Mouse (Mus musculus): ENCODE results near the gene Defb7. TPM values are rescaled to one million over a fixed set of nuclear protein-coding genes. Genes with fewer than 3 reads are reported as not detected.

Gene Defb7
- not detected in 2 replicates for polyA plus RNA-seq (2015; fragmentation: Nextera tagmentation; extraction: Ambion mirVana)

DNA sequence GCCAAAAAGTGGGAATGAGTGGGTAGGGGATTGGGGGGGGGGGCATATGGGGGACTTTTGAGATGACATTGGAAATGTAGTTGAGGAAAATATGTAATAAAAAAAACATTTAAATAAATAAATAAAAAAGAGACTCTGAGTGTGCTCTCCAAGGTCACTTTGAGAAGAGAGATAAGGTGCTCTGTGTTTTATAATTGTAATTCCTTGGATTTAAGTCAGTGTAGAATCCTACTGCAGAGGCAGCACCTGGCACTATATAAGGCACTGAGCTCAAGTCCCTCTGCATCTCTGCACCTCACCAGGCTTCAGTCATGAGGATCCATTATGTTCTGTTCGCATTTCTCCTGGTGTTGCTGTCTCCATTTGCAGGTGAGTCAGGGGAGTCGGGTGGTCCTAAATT lies at the start of gene Defb7:
TSS of gene Defb7 (plus strand) at position 301 of the 400 bp plus-strand sequence.
- Histone ChIP-seq H3K27me3 (replicated peaks) (no peaks in the 10 kb centered on the region), H3K4me3 (replicated peaks) (no peak within 1 kb of the TSS), H3K9me3 (no peaks in the 10 kb centered on the region), H3K9ac (no peak within 1 kb of the TSS), H3K27ac (no peak within 1 kb of the TSS), H3K4me1 (replicated peaks) (no peaks in the 10 kb centered on the region), H3K36me3 (no peaks in the 10 kb centered on the region), H3K4me2 (replicated peaks) (no peak within 1 kb of the TSS)
- 83% methylated on average over 2 of the region's 2 CpGs for WGBS
- ATAC-seq: no peak

DNA sequence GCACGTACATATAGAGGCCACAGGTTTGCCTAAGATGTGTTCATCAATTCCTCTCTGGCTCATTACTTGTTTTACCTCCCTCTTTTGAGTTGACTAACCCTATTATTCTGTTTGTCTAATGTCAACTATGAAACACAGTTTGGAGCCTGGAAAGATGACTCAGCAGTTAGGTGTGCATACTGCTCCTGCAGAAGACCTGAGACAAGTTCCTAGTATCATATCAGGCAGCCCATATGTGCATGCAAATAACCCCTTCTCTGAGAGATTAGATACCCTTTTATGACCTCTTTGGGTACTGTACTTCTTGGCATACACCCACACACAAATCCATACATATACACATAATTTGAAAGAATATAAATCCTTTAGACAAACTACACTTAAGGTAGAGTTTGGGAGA lies 48.5 kb upstream of the Defb7 start:
- H3K27ac ChIP-seq: no peak overlapping the region
- no peaks in the 10 kb centered on the region for H3K9me3 ChIP-seq
- H3K4me1 ChIP-seq (replicated peaks): no peaks in the 10 kb centered on the region
- no peak overlapping the region for H3K4me2 ChIP-seq (replicated peaks)
- no peak overlapping the region for H3K9ac ChIP-seq
- 68% methylated on average over 1 of the region's 1 CpGs for WGBS
- ATAC-seq: no peak
- no peak overlapping the region for H3K4me3 ChIP-seq (replicated peaks)
- H3K27me3 ChIP-seq (replicated peaks): no peaks in the 10 kb centered on the region
- H3K36me3 ChIP-seq: no peaks in the 10 kb centered on the region

DNA sequence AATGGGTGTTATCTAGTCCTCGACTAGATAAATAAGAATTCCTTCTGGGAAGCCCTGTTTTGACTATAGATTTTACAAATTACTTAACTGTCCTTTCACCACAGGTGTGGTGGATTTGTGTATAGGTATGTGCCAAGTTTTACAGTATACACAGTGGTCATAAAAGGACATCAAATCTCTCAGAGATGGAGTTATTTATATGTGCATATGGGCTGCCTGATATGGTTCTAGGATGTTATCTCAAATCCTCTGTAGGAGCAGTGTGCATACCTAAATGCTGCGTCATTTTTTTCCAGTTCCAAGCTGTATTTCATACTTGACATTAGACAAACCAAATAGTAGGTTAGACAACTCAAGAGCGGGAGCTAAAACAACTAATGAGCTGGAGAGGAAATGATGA lies 33.5 kb upstream of the Defb7 start:
- no peak for ATAC-seq
- Histone ChIP-seq H3K4me3 (replicated peaks) (no peak overlapping the region), H3K27me3 (replicated peaks) (no peaks in the 10 kb centered on the region), H3K4me2 (replicated peaks) (no peak overlapping the region), H3K9me3 (no peaks in the 10 kb centered on the region), H3K9ac (no peak overlapping the region), H3K27ac (no peak overlapping the region), H3K36me3 (no peaks in the 10 kb centered on the region), H3K4me1 (replicated peaks) (no peaks in the 10 kb centered on the region)
- WGBS: 76% methylated on average over 3 of the region's 3 CpGs

DNA sequence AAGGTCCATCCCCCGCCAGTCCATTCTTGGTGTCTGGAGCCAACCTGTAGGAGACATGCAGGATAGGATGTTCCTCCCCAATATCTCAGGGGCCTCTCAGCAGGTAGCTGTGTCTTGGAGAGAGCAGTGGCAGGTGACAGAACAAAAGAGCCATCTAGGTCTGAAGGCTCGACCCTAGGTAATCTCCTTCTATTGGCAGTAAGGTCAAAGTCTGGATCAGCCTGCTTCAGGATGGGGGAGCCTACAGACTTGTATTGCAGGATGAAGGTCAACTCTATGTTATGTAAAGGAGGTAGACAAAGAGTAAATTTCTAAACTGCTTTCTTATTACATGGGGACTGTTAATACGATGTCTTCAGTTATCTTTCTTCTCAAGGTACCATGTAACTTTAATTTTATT lies 25.9 kb upstream of the Defb7 start:
- H3K27ac ChIP-seq: no peak overlapping the region
- no peaks in the 10 kb centered on the region for H3K4me1 ChIP-seq (replicated peaks)
- no peaks in the 10 kb centered on the region for H3K9me3 ChIP-seq
- no peak overlapping the region for H3K4me2 ChIP-seq (replicated peaks)
- no peaks in the 10 kb centered on the region for H3K27me3 ChIP-seq (replicated peaks)
- H3K9ac ChIP-seq: no peak overlapping the region
- 77% methylated on average over 3 of the region's 3 CpGs for WGBS
- no peak overlapping the region for H3K4me3 ChIP-seq (replicated peaks)
- no peak for ATAC-seq
- no peaks in the 10 kb centered on the region for H3K36me3 ChIP-seq

DNA sequence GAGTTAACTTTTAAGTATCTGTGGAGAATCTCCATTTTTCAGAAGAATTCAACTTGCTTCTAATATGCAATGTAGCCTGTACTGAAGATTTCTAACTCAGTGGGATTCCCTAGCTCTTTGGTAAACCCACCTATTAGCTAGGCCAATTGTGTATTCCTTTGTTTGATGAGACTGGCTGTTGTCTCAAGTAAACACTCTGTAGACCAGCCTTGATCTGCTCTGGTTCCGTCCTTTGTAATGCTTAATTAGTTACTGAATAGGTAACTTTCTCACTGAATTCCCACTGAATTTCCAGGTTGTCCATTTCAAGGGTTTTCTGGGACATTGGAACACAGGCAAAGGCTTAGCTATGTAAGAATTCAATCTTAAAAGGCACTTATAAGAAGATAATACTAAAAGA lies 5.6 kb downstream of the Defb7 start:
- ATAC-seq: no peak
- Histone ChIP-seq H3K27me3 (replicated peaks) (no peaks in the 10 kb centered on the region), H3K36me3 (no peaks in the 10 kb centered on the region), H3K9me3 (no peaks in the 10 kb centered on the region), H3K4me1 (replicated peaks) (no peaks in the 10 kb centered on the region), H3K4me3 (replicated peaks) (no peak overlapping the region), H3K4me2 (replicated peaks) (no peak overlapping the region), H3K9ac (no peak overlapping the region), H3K27ac (no peak overlapping the region)
- WGBS: 69% methylated on average over 1 of the region's 1 CpGs

GRCm38 (mm10) chr8:19535195-19535829 lies 40.4 kb downstream of the Defb7 start:
- Histone ChIP-seq H3K4me2 (replicated peaks) (peak overlapping the region; percentile 72), H3K27ac (no peak overlapping the region), H3K4me3 (replicated peaks) (peak overlapping the region; percentile 34), H3K4me1 (replicated peaks) (no peaks in the 10 kb centered on the region), H3K36me3 (no peaks in the 10 kb centered on the region), H3K9ac (0 out of 2 replicates have a peak overlapping the region, but pooled peaks have one; percentile 18), H3K27me3 (replicated peaks) (peaks cover 13% of the 10 kb centered on the region), H3K9me3 (no peaks in the 10 kb centered on the region)
- ATAC-seq: peak; percentile 78
- 5% methylated on average over 67 of the region's 75 CpGs for WGBS

DNA sequence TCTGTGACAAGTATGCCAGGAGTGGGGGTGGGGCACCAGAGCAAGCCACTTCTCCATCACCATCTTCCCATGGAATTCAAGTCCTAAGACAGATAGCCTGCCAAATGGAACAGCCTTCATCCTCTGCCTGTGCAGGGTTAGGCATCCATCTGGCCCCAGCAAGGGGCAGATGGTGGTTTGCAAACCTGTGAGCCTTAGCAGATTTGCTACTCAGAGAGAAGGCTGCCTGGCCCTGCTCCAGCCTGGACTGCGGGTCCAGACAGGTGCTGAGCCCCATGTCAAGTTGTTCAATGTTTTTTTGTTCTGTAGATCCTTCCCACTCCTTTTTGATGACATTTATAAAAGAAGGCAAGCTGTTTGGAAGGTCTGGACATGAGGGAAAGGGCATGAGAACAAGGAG lies 45.5 kb downstream of the Defb7 start:
- no peak overlapping the region for H3K4me3 ChIP-seq (replicated peaks)
- H3K9ac ChIP-seq: no peak overlapping the region
- H3K4me1 ChIP-seq (replicated peaks): no peaks in the 10 kb centered on the region
- no peaks in the 10 kb centered on the region for H3K9me3 ChIP-seq
- H3K27ac ChIP-seq: no peak overlapping the region
- H3K27me3 ChIP-seq (replicated peaks): peaks cover 7% of the 10 kb centered on the region
- ATAC-seq: no peak
- H3K36me3 ChIP-seq: no peaks in the 10 kb centered on the region
- H3K4me2 ChIP-seq (replicated peaks): no peak overlapping the region
- 71% methylated on average over 1 of the region's 1 CpGs for WGBS

Other genes starting within 250 kb of the Defb7 start
- not detected in 2 replicates for gene Defb5, start 247.5 kb upstream of the Defb7 start, polyA plus RNA-seq (2015; fragmentation: Nextera tagmentation; extraction: Ambion mirVana)
- not detected in 2 replicates for gene Defb3, start 201.7 kb upstream of the Defb7 start, polyA plus RNA-seq (2015; fragmentation: Nextera tagmentation; extraction: Ambion mirVana)
- not detected in 2 replicates for gene Defb8, start 47.5 kb upstream of the Defb7 start, polyA plus RNA-seq (2015; fragmentation: Nextera tagmentation; extraction: Ambion mirVana)
- gene 4930467E23Rik, start 234.5 kb downstream of the Defb7 start, polyA plus RNA-seq (2015; fragmentation: Nextera tagmentation; extraction: Ambion mirVana): 0.21 and 0.23 TPM in 2 replicates

Measured in intestine, embryonic 15.5 days (tissue).